Mouse (Mus musculus) retina, adult 2 months (tissue): ENCODE results near the gene Nav2.

Experiments
- DNase-seq: peaks from one replicate; pipeline ENCODE4 v3.0.0-alpha.2; 2012; ENCODE audit warnings: low read depth, low spot score

Nav2 gene

GRCm38 (mm10) chr7:49326967-49327742, 418.6 kb downstream of the Nav2 start:
- no peak for DNase-seq

- no peak for DNase-seq
Observed at GRCm38 (mm10) chr7:49330181-49330580, 421.7 kb downstream of the Nav2 start.

- DNase-seq: no peak
Observed at GRCm38 (mm10) chr7:49331939-49332338, 423.4 kb downstream of the Nav2 start.

GRCm38 (mm10) chr7:49332644-49333043, 424.1 kb downstream of the Nav2 start:
- no peak for DNase-seq

- no peak for DNase-seq
Observed at GRCm38 (mm10) chr7:49334163-49334562, 425.6 kb downstream of the Nav2 start.

- no peak for DNase-seq
Observed at GRCm38 (mm10) chr7:49335056-49335455, 426.5 kb downstream of the Nav2 start.

- DNase-seq: no peak
Observed at GRCm38 (mm10) chr7:49336725-49337124, 428.2 kb downstream of the Nav2 start.

- no peak for DNase-seq
Observed at GRCm38 (mm10) chr7:49337710-49338109, 429.2 kb downstream of the Nav2 start.

- no peak for DNase-seq
Observed at GRCm38 (mm10) chr7:49339953-49340352, 431.4 kb downstream of the Nav2 start.

- DNase-seq: no peak
Observed at GRCm38 (mm10) chr7:49341151-49341918, 432.8 kb downstream of the Nav2 start.

- no peak for DNase-seq
Observed at GRCm38 (mm10) chr7:49341919-49342529, 433.5 kb downstream of the Nav2 start.

GRCm38 (mm10) chr7:49342556-49343080, 434.1 kb downstream of the Nav2 start:
- DNase-seq: no peak

- no peak for DNase-seq
Observed at GRCm38 (mm10) chr7:49343081-49343600, 434.6 kb downstream of the Nav2 start.

- DNase-seq: no peak
Observed at GRCm38 (mm10) chr7:49343752-49344484, 435.4 kb downstream of the Nav2 start.

GRCm38 (mm10) chr7:49347338-49348272, 439.1 kb downstream of the Nav2 start:
- DNase-seq: no peak

GRCm38 (mm10) chr7:49348636-49349035, 440.1 kb downstream of the Nav2 start:
- no peak for DNase-seq

GRCm38 (mm10) chr7:49350321-49351007, 441.9 kb downstream of the Nav2 start:
- no peak for DNase-seq

GRCm38 (mm10) chr7:49351596-49352258, 443.2 kb downstream of the Nav2 start:
- DNase-seq: no peak
